Mouse (Mus musculus) left cerebral cortex, adult 8-10 months (tissue): ENCODE measurements around the gene Lao1. TPM values are rescaled to one million over a fixed set of nuclear protein-coding genes. Genes with fewer than 3 reads are reported as not detected.
"Not testable (repeated sequence)": the region's sequence is repeated elsewhere in the genome, so short reads cannot be mapped to it uniquely, and the experiment has no call there.

ENCODE experiments used
- DNase-seq, 2 experiments: peaks; one replicate each; pipeline ENCODE4 v3.0.0; 2022; ENCODE audit warnings: low spot score in 2 of 2
- total RNA-seq, 4 experiments: library from RNA; stranded (reverse); gene quantifications; 2 replicates each; pipeline ENCODE4 v1.2.4; 2022

The Lao1 gene
- total RNA-seq: under 1 TPM in 2 of 4 experiments, not detected in 2; 0.37 to 0.42 TPM

DNA sequence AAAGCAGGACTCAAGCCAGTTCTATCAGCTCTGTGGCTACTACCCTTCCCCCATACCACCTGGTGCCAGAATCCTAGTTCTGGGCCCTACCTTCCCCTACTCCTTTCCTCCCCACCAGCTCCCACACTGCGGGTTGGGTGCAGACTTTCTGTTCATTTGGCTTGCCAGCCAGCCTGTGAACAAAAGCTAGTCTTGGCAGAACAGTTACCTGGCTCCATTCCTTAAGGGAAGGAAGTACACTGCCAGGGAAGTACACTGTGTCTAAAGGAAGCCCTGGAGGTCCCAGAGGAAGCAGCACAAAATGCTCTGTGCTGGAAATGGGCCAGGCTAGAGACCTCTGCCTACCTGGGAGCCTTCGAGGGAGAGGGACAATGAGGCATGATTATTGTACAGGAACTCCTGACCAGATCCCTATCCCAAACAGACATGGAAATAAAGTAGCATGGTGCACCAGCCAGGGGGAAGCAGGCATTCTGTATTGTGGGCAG, at the start of gene Lao1:
Lao1 (plus strand) TSS at position 438 of the 488 bp plus-strand sequence.
- no peak for DNase-seq

DNA sequence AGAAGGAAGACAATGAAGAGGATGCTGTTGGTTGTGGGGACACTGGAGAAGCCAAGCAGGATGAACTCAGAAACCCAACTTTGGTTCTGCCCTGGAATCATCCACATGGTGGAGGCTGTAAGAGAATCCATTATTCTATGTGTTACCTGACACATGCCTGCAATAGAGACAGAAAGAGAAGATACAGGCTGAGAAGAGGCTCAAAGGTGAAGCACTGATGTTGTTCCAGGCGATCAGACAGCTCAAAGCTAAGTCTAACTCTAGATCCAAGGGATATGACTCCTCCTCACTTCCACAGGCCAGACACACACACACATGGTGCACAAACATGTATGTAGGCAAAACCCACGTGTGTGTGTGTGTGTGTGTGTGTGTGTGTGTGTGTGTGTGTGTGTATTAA, 44.0 kb upstream of the Lao1 start, which contains the start of gene Olfr1329:
Olfr1329 (minus strand) TSS at position 101 of the 400 bp plus-strand sequence.
- not testable (repeated sequence) for DNase-seq

DNA sequence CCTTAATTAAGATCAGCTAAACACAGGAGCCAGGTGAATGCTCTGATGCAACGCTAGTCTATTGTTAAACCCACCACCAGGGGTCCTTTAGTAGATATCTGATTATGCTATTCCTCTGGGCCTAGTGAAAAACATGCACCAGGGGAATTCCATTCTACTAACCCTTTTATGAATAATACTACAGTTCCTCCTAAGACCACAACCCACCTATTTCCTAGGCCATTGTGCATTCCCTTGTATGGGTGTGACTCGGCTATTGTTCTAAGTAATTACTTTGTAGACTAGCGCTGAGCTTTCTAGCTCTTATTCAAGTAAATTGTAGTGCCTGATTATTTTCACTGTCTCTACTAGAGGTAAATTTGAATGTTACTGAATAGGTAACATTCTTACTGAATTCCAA, 30.1 kb upstream of the Lao1 start:
- not testable (repeated sequence) for DNase-seq

DNA sequence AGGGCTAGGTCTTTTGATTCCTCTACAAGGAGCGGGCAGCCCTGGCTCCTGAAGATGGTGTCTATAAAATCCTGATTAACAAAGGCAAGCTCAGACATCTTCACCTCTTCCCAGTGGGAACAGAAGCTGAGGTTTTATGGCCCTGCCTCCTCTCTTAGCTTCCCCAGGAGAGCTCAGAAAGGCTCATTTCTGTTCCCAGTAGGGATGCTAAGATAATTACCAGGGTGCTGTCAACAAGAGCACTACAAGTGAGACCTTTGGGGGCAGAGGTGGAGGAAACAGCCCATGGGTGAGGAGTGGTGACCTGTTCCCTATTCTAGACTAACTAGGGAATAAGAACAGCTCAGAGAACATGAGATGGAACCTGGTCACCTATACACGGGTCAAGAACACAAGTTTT, 22.9 kb upstream of the Lao1 start, which contains the start of gene Olfr1328:
Olfr1328 (minus strand) TSS at position 101 of the 400 bp plus-strand sequence.
- no peak for DNase-seq

DNA sequence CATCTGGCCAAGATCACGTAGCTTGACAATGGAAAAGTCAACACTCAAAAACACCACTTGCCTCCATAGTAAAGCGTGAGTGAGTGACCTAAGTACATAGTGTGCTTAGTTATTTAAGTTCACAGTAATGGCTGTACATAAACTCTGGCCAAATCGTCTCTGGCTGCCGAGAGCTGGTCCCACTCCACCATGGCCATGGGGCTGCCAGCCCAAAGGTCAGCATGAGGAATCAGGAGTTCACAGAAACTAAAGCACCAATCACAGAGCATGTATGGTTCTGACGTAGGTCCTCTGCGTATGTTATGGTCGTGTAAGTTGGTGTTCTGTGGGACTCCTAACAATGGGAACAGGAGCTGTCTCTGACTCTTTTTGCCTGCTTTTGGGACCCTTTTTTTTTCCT, 2.6 kb upstream of the Lao1 start:
- DNase-seq: no peak

DNA sequence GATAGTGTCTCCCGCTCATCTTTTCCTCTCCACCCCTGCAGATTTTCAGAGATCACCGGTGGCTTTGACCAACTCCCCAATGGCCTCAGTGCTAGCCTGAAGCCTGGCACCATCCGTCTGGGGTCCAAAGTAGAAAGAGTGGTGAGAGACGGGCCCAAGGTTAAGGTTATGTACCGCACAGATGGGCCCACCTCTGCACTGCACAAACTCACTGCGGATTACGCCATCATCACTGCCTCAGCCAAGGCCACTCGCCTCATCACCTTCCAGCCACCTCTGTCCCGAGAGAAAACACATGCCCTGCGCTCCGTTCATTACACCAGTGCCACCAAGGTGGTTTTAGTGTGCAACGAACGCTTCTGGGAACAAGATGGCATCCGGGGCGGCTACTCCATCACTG, 6.3 kb downstream of the Lao1 start:
- DNase-seq: no peak

DNA sequence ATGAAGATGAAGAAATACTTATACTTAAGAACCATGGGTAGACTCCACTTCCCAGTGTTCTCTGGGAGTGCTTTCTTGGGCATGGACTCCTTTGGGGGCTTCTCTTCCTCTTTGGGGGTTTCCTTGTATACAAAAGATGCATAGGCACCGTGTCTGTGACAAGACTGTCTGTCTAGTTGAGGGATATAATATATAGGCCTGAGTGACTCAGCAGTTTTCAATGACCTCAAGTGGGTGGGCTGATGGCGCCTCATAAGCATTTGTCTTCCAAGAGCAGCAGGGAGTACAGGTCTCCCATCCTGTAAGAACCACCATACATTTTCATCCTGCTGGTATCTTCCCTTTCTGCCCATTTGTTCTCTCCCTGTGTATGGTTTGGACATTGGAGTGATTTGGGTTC, 11.9 kb downstream of the Lao1 start:
- DNase-seq: no peak

DNA sequence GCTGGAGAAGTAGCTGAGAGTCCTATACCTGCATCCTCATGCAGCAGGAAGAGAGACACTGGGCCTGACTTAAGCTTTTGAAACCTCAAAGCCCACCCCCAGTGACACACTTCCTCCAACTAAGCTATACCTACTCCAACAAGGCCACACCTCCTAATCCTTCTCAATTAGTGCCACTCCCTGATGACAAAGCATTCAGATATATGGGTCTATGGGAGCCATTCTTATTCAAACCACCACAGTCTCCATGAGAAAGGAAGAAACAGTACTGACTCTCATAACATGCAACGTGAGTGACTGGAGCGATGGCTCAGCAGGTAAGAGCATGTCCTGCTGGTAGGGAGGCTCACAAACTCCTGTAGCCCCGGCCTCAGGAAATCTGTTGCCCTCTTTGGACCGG, 23.9 kb downstream of the Lao1 start:
- DNase-seq: no peak

DNA sequence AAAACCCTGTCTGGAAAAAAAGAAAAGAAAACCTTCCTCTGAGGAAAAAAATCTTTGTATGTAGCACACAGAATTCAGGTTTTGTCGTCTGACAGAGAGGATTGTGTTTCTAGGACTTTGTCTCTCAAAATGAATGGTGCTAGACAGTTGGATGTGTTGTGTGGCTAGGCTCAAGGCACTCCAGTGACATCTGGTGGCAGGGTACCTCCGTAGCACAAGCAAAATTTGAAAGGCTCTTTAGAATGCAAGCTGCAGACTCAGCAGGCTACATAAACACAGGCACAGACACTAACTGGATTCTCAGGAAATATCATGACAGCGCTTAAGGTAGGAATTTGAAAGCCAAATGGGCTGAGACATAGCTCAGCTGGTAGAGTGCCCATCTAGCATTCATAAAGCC, 27.2 kb downstream of the Lao1 start:
- peak; percentile 9 to 18 for DNase-seq

DNA sequence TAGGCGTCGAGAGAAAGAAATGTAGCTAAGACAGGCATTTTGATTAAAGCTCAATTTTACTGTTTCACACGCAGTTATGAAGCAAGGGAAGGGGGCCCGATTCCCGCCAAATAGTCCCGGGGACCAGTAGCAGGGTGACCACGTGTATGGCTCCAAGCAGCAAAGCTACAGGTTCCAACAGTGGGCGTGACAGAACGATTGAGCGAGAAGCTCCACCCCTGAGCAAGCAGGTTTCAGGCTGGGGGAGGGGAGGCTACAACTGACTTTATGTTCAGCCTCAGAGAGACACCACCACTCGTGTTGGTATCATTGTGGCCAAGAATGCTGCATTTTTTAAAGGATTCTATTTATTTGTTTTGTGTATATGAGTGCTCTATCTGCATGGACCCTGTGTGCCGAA, 28.0 kb downstream of the Lao1 start:
- DNase-seq: no peak

DNA sequence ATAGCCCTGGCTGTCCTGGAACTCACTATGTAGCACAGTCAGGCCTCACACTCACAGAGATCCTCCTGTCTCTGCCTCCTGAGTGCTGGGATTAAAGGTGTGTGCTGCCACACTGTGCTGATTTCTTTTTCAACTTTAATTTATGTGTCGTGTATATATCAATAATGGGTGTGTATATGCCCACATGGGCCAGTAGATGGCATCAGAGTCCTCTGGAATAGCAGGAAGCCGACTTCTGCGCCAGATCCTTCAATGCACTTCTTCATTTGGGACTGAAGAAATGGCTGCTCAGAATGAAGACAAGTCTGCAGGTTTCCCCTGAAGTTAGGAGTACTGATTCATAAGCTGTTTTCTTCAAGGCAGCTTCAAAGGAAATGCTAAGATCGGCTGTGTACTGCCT, 30.4 kb downstream of the Lao1 start:
- DNase-seq: no peak

DNA sequence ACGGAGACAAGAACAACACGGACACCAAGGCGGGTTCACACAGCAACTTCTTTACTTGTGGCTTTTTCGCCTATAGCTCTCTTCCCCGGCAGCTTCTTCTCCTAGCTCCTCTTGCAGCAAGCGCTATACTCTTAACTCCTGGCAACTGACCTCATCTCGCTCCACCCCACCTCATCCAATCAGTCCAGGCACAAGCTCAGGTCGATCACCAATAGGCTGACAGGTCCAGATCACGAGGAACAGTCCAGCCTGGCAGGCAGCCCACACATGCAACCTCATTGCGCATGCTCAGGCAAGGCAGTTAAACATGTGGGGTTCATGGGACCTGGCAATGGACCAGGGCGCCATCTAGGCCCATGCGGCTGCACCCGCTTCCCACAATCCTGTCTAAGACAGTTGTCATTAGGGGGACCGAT, 35.8 kb downstream of the Lao1 start:
- DNase-seq: no peak

DNA sequence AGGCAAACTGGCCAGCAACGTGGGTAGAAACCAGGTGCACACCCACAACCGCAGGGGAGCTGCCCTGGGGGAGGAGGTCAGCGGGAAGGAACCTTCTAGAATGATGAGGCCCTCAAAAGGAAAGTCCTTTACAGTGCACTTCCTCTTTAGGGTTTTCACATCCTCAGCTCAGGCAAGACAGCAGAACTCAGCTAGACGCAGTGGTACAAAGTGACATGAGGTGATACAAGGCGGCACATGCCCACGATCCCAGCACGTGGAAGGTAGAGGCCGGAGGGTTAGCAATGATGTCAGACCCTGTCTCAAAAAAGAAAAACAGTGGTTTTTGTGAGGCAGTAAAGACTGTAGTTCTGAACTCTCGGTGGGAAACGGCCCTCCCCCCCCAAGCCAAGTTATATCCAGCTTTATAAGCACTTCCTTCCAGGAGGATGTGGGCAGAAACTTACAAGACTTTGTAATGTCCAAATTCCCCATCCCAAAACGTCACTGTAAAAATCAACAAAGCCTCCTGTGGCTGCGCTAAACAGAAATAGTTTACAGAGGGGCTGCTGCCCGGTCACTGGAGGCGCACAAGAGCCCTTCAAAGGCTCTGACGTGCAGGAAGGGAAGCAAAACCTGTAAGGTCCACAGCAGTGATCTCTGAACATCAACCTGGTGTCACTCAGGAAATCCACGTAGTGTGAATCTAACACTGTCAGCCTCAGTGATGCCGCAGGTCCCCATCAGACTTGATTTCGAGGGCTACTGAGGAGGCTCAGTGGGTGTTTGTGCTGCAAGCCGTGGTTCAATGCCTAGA, 38.5 kb downstream of the Lao1 start:
- DNase-seq: no peak

DNA sequence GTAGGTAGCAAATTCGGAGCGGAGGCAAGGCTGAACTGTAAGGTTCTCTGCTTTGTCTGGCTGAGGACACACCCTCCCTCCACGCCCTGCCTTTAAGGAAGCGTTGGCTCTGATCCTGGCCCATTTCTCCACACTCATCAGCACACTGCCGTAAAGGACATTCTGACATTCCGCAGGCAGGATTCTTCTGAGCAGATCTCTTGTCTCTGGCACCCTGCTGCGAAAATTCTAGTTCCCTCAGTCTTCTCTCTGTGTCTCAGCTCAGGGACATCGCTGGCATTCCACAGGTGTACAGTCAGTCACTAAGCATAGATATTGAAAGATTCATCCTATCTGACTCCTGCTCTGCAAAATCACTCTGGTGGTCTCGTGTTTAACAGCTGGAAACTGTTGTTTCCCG, 40.3 kb downstream of the Lao1 start:
- DNase-seq: no peak

DNA sequence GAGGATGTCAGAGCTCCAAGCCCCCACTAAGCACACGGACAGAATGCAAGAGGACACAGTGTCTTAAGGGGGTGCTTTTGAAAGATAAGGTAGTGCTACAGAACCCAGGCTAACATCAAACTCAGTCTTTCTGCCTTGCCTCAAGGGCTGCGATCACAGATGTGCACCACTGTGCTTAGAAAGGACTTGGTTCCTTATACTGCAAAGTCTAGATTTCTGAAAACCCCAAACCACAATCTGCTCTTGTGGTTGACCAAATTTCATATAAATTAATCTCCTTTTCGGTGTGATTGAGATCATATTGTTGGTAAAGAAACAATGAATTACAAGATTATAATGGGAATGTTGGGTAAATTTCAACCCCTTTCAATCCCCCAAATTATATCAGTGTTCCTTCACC, 41.1 kb downstream of the Lao1 start:
- no peak for DNase-seq

DNA sequence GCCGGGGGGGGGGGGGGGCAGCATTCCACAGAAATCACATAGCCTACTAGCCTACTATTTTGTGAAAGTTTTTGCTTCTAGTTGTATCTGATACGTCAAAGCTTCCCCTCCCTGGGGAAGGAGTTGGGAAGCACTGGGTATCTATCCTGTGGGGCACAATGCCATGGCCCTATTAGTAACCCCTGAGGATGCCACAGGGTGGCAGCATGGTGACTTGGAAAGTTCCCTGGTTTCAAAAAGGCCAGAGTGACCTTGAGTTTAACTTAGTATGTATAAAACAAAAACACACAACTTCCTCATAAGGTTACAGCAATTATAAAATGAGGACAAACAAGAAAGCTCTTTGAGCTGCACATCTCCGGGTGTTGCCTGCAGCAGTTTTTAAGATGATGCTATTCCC, 42.8 kb downstream of the Lao1 start:
- no peak for DNase-seq

DNA sequence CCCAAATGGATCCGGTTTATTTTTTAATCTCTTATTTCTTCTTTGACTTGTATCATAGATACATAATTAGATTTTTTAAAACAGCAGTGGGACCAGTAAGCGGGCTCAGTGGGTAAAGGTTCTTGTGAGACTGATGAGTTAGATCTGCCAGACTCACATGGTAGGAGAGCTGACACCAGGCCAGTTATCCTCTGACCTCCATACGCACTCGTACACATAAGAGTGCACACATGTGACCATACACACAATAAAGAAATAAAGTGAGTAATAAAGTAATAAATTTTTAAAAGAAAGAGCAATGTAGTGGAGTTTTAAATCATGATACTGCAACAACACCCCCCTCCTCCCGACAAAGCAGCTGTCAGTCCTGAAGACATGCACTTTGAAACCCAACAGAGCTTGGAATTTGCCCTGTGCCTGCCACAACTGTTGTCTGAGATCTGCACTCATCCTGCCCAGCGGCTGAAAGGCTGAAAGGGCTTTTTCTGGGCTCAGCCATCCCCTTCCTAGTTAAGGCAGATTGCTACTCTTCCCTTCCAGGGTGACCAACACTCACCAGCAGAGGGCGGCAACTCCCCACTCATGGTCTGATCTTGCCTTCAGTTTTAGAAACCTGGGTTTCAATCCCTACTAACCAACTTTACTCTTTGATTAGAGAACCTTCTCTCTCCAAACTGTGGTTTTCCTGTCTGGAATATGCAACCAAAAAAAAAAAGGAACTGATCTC, 43.4 kb downstream of the Lao1 start:
- DNase-seq: peak; percentile 39 to 93

DNA sequence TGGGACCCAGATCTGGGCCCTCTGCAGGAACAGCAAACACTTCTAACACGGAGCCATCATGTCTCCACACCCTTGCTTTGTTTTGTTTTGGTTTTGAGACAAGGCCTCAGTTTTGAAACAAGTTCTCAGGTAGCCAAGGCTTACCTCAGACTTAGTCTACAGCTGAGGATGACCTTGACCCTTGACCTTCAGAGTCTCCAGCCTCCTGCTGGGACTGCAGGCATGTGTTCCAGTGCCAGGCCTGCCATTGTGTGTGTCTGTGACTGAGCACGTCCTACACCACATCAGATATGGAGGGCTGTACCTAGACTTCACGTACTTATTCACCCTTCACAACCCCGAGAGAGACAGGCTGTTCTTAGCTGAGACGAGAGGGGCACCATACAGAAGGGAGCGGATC, 46.2 kb downstream of the Lao1 start:
- no peak for DNase-seq

DNA sequence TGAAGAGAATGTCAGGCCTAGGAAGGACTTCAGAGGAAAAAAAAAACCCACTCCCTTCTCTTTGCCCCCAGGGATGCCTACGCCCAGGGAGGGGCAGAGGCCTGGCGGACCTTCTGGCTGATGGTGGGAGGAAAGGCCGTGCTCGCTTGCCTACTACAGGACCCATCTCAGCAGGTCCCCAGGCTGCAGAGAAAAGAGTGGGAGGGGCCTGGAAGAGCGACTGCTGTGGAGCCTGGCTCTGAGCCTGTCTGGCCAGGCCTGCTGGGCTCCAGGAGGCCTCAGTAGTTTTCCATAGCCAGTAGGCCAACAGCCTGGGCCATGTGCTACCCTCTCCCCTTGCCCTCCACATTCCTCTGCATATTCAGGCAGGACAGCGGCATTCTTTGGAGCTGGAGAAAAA, 47.1 kb downstream of the Lao1 start:
- peak in 1 of 2 experiments; percentile 40 for DNase-seq

DNA sequence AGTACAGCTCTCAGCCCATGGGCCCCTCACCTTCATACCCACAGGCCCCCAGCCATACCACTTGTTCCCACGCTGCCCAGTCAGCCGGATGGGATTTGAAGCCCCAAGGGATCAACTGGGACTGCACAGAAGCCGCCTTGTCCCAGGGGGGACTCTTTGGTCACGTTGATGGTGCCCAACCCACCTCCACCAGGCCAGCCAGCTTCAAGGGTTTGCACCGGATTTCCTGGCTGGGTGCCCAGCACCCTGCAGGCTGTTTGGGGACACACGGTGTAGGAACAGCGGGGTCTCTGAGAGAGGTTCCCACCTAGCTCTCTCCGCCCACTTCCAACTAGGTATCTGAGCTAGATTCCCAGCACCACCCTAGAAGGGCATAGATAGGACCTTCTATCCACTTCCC, 48.4 kb downstream of the Lao1 start:
- no peak for DNase-seq

DNA sequence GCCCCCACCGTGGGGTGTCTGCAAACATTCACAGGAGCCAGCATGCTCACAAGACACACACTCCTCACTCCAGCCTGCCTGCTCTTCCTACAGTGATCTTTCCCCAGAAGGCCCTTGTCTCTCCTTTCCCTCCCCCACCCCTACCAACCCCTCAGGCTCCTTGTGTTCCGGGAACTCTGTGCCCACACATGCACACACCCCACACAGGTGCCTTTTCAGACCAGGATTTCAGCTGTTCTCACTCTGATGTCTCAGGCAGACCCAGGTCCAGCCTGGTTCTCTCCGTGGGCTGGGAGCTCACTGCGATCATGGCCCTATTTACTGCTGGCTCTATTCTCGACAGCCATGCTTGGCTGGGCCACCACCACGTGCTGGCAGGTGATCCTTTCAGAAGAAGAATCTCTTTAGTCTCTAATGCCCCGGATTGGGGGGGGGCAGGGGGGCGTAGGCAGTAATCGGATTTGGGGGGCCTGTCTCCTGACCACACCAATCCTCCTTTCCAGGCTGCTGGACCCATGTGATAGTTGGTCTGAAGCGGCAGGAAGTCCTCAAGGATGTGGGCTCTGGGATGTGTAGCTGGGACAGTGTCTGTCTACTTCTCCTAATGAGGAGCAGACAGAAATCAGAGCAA, 49.8 kb downstream of the Lao1 start:
- DNase-seq: no peak

DNA sequence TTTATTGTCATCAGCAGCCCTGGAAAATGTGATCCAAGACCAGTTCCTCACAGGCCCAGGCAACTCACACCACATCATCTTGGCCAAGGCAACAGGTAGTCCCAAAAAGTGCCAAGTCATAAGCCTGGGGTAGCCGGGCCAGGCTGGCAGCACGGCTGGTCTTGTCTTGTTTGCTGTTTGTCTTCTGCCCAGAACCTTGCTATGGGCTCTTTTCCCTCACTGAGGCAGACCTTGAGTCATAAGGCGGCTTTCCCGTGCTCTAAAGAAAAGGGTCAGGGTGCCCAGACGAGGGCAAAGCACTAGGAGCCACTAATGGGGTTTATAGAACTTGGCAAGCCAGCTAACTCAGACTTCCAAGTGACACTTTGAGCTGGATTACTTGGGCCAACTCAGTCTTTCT, 51.7 kb downstream of the Lao1 start:
- DNase-seq: no peak
